Mouse (Mus musculus) cerebellum, postnatal 10 days (tissue): ENCODE results near the gene Socs3.

Experiments
- DNase-seq, 2 experiments: peaks; one replicate each; pipeline ENCODE4 v3.0.0; 2021; ENCODE audit warnings: mixed read lengths in 2 of 2

The Socs3 gene

GRCm38 (mm10) chr11:117923279-117923678 lies 46.6 kb downstream of the Socs3 start:
- peak in 1 of 2 experiments; percentile 42 for DNase-seq

- DNase-seq, result peak in 1 of 2 experiments; percentile 41
Measured at GRCm38 (mm10) chr11:117919211-117919610, 50.6 kb downstream of the Socs3 start.

DNA sequence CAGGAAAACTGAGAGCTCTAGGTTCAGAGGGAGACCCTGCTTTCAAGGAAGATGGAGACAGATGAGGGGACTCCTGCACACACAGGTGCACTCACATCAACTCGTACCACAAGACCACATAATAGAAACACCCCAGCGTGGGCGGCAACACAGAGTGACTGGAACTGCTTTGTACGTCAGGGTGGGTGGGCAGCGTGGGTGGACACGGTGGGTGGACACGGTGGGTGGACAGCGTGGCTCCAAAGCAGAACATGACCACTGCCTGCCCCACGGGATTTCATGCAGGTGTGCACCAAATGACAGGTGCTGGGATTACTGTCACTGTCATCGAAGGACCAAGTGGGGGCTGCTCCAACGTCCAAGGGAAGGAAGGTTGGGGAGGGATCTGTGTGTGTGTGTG lies 51.3 kb downstream of the Socs3 start:
- DNase-seq, result no peak
